Mouse (Mus musculus) lung, adult 2 months (tissue): Measurements from ENCODE around the gene Ppp2r5c. TPM values are rescaled to one million over a fixed set of nuclear protein-coding genes. Genes with fewer than 3 reads are reported as not detected.

Source experiments
- DNase-seq: peaks from one replicate; pipeline ENCODE4 v3.0.0; 2022
- H3K4me1 ChIP-seq: fragments of 200-500 bp; 2 replicates; pipeline ENCODE4 v1.6.1; 2011; ENCODE audit warnings: low read length; ENCODE audit not compliant: control insufficient read depth, insufficient read depth
- H3K4me3 ChIP-seq: fragments of 200-500 bp; replicated peaks from 2 replicates; pipeline ENCODE3; 2011; ENCODE audit warnings: low read depth, mild to moderate bottlenecking, control low read depth, low read length; ENCODE audit errors: extremely low read depth
- CTCF ChIP-seq: fragments of 200-500 bp; IDR thresholded peaks from 2 replicates; pipeline ENCODE4 v1.5.1; 2011; ENCODE audit warnings: mild to moderate bottlenecking, low read length, control low read depth; ENCODE audit not compliant: insufficient read depth
- POLR2A ChIP-seq: fragments of 200-500 bp; IDR thresholded peaks from 2 replicates; pipeline ENCODE4 v1.6.1; 2011; ENCODE audit warnings: low read depth, mild to moderate bottlenecking, control low read depth, low read length, borderline replicate concordance; ENCODE audit errors: extremely low read depth
- WGBS: fragments of 180-500 bp; shearing (Covaris S2); methylation state at CpG from one replicate; pipeline ENCODE4 v1.1.7; 2018; 5-methylcytosine and 5-hydroxymethylcytosine counted together
- polyA plus RNA-seq: library from polyadenylated mRNA; depleted of rRNA; stranded (reverse); fragments of >200 nt; gene quantifications from 2 replicates; pipeline ENCODE4 v1.2.3, GENCODE M21; 2012

Gene Ppp2r5c
- polyA plus RNA-seq, 1 experiment: 45.1 TPM

GRCm38 (mm10) chr12:110558175-110558574 lies 111.3 kb downstream of the Ppp2r5c start:
- no peaks in the 10 kb centered on the region for H3K4me1 ChIP-seq
- DNase-seq: no peak
- 93% methylated on average over 7 of the region's 7 CpGs for WGBS
- no peak for TF ChIP-seq POLR2A
- TF ChIP-seq CTCF: no peak
- no peak overlapping the region for H3K4me3 ChIP-seq

DNA sequence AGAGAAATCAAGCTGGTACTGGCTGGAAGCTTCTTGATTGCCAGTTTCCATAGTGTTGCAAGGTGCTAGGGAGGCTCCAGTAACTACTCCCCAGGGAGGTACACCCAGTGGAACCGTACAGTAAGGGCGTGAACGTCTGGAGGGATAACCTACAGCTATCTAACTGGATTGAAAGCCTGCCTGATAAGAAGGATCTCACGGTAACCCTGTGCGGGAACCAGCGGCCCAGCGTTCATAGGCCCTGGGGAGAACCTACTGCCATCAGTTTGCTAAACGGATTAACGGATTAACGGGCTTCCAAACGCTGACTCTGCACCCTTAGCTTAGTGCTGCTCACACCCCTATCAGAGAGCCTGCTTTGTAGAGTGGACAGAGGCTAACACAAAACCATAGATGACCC lies 116.5 kb downstream of the Ppp2r5c start:
- no peak for DNase-seq
- no peaks in the 10 kb centered on the region for H3K4me1 ChIP-seq
- no peak for TF ChIP-seq CTCF
- TF ChIP-seq POLR2A: no peak
- 82% methylated on average over 11 of the region's 11 CpGs for WGBS
- H3K4me3 ChIP-seq: no peak overlapping the region

- Histone ChIP-seq H3K4me1 (no peaks in the 10 kb centered on the region), H3K4me3 (no peak overlapping the region)
- DNase-seq: no peak
- no peak for TF ChIP-seq POLR2A
- no peak for TF ChIP-seq CTCF
- 90% methylated on average over 11 of the region's 11 CpGs for WGBS
Observed at GRCm38 (mm10) chr12:110564848-110565247, 117.9 kb downstream of the Ppp2r5c start.

- Histone ChIP-seq H3K4me3 (no peak overlapping the region), H3K4me1 (no peaks in the 10 kb centered on the region)
- TF ChIP-seq CTCF (no peak), POLR2A (no peak)
- DNase-seq: no peak
- WGBS: 92% methylated on average over 9 of the region's 9 CpGs
Observed at GRCm38 (mm10) chr12:110566366-110566765, 119.4 kb downstream of the Ppp2r5c start.

DNA sequence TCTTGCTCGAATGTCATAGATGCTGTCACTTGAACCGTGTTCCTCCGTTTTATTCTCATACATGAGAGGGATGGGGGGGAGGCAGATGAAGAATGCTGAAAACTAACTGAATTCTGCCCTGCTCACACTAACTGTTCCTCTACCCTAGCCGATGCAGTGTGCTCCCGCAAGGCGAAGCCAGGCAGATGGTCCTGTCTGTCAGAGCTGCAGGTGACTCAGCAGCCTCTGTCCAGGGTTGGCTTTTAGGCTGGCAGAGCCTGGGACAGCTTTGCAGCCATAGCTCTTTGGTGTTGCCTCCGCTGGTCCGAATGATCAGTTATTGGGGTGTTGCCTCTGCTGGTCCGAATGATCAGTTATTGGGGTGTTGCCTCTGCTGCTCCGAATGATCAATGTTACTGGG lies 124.1 kb downstream of the Ppp2r5c start:
- 92% methylated on average over 10 of the region's 10 CpGs for WGBS

GRCm38 (mm10) chr12:110572351-110572750 lies 125.4 kb downstream of the Ppp2r5c start:
- TF ChIP-seq POLR2A: no peak
- WGBS: 95% methylated on average over 4 of the region's 4 CpGs
- no peak for DNase-seq
- no peak overlapping the region for H3K4me3 ChIP-seq
- no peaks in the 10 kb centered on the region for H3K4me1 ChIP-seq

More for the DNA sequence above, 124.1 kb downstream of the Ppp2r5c start:
- no peak for DNase-seq
- Histone ChIP-seq H3K4me3 (no peak overlapping the region), H3K4me1 (no peaks in the 10 kb centered on the region)
- no peak for TF ChIP-seq CTCF
- no peak for TF ChIP-seq POLR2A

- no peak for TF ChIP-seq POLR2A
- no peak for TF ChIP-seq CTCF
- DNase-seq: no peak
- WGBS: 79% methylated on average over 8 of the region's 8 CpGs
- Histone ChIP-seq H3K4me1 (no peaks in the 10 kb centered on the region), H3K4me3 (no peak overlapping the region)
Observed at GRCm38 (mm10) chr12:110573635-110574034, 126.7 kb downstream of the Ppp2r5c start.

- no peak overlapping the region for H3K4me3 ChIP-seq
- WGBS: 64% methylated on average over 4 of the region's 4 CpGs
- no peak for TF ChIP-seq CTCF
- TF ChIP-seq POLR2A: no peak
- H3K4me1 ChIP-seq: no peaks in the 10 kb centered on the region
- DNase-seq: no peak
Observed at GRCm38 (mm10) chr12:110575926-110576325, 129.0 kb downstream of the Ppp2r5c start.

- no peak for DNase-seq
- no peak overlapping the region for H3K4me3 ChIP-seq
- TF ChIP-seq CTCF: no peak
- no peak for TF ChIP-seq POLR2A
- no peaks in the 10 kb centered on the region for H3K4me1 ChIP-seq
- 88% methylated on average over 9 of the region's 9 CpGs for WGBS
Observed at GRCm38 (mm10) chr12:110578333-110578732, 131.4 kb downstream of the Ppp2r5c start.

DNA sequence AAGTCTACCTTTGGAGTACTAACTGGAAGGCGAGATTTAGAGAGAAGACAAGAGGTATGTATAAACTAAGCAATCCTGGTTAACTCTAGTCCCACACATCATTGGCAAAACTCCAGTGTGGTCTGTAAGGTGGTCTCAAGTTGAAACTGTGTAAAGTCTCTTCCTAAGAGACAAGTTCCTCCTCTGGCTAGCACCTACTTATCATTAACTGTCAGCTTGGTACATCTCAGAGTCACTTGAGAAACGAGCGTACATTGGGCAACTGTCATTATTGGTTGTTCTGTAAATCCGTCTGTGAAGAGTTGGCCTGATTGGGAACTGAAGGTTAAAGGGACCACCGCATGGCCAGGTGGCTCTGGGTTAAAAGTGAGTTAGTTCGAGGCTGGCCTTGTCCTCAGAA lies 141.7 kb downstream of the Ppp2r5c start:
- no peak for DNase-seq
- Histone ChIP-seq H3K4me1 (peaks cover 6% of the 10 kb centered on the region; the same call in 1 of the 2 replicates), H3K4me3 (no peak overlapping the region)
- WGBS: 74% methylated on average over 6 of the region's 6 CpGs
- no peak for TF ChIP-seq POLR2A
- no peak for TF ChIP-seq CTCF

- under 1% methylated on average over 15 of the region's 15 CpGs for whole genome bisulfite sequencing
- H3K4me1 ChIP-seq: peaks cover 6% of the 10 kb centered on the region; the same call in 1 of the 2 replicates
- no peak for DNase-seq
- peak overlapping the region; percentile 88 for H3K4me3 ChIP-seq
- no peak for TF ChIP-seq CTCF
- no peak for TF ChIP-seq POLR2A
Observed at GRCm38 (mm10) chr12:110590804-110591259, 143.9 kb downstream of the Ppp2r5c start.
